Mouse (Mus musculus) small intestine, adult 10 weeks (tissue): ENCODE measurements around the gene Whrn. TPM values are rescaled to one million over a fixed set of nuclear protein-coding genes. Genes with fewer than 3 reads are reported as not detected.

Experiments used
- polyA plus RNA-seq: library from polyadenylated mRNA; stranded (reverse); fragments of 350-450 nt; fragmentation: Illumina TruSeq; extraction: RNeasy Lipid Tissue Mini Kit (QIAGEN cat#74804); gene quantifications from one replicate; pipeline ENCODE4 v1.2.3, GENCODE M21; 2014; ENCODE audit warnings: low replicate concordance

The Whrn gene
- polyA plus RNA-seq = 0.93 TPM

DNA sequence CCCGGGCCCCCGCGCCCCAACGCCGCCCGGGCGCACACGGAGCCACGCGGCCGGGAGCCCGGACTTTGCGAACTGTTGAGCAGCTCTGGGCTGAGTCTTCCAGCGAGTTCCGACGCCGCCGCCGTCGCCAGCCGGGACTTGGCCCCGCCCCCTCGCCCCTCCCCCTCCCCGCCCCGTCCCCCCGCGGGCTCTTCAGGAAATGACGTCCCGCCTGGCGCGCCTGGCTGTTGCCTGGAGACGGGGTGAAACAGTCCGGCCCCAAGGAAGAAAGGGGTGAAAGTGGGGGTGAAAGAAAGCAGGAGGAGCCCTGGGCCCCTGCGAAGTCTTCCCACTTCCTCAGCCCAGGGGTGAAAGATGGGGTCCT lies at the start of gene Whrn:
Gene Whrn, minus strand, starts transcription at position 77 of the 364 bp plus-strand sequence.

DNA sequence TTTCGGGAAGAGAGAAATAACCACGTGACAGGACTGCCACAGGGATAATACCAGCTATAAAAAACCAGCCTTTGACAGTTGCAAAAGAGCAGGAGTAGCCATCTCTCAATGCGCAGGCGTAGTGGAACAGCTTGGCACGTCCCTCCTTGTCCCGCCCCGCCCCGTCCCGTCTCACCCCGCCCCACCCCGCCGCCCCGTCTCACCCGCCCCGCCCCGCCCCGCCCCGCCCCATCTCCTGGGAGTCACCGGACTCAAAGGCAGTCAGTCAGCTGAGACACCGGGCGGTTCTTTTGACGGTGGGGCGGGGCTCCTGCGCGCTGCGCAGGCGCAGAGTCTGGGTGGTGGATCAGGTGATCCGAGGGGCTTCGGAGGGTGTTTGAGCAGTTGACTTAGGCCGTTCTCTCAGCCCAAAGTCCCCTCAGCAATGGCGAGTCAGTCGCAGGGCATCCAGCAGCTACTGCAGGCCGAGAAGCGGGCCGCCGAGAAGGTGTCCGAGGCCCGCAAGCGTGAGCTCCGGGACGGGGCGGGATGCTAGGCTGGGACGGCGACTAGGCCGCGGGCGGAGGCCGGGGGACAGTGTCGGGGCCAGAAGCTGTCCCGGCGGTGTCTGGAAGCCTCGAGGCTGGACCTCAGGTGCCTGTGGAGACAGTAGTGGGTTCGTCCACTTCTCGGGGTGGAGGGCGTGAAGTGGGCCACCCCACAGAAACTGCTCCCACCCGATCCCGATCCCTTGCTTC lies 48.9 kb upstream of the Whrn start, which contains the start of gene Atp6v1g1:
Gene Atp6v1g1, plus strand, starts transcription at position 279 of the 737 bp plus-strand sequence.

DNA sequence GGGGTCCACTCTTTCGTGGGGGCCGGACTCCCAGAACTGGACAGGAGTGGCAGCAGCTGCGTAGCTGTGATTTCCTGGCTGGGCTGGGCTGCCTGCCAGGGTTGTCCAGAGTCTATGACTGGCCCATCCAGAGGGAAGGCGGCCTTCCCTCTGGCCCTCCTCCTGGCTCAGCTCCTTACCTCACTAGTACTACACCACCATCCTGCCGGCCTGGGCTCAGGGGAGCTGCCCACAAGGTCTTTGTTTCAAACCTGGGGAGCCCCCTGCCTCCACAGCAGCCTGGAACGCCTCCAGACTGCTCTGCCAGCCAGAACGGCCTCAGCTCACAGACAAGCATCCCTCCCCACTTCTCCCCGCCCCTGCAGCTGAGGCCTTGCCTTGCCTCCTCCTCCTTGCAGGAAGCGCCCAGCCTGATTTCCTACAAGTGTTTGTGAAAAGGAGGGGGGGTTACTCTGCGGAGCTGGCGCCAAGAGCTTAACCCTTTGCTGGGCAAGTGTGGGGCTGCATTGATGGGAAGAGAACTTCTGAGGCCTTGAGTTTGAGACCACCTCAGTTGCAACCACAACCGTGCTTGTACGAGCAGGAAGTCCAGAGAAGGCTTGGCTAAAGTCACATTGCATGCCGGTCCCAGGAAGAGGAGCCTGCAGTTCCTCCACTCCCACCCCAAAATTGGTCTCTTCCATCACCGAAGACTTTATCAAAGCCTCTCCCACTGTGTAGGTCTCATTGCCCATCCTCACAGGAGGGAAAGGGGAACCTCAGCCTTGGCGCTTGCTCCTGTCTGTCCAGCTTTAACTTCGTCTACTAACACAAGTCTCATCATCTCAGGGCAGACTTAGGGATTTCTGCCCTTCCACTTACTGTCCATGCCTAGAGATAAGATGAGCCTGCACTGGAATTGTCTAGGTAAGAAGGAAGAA lies 92.5 kb downstream of the Whrn start, which contains the start of gene Akna:
Gene Akna, minus strand, starts transcription at position 315 of the 920 bp plus-strand sequence.

Other genes starting within 250 kb of the Whrn start
- gene Orm1, start 151.4 kb downstream of the Whrn start, polyA plus RNA-seq = 4.9 TPM
- gene Orm3, start 139.8 kb downstream of the Whrn start, polyA plus RNA-seq = not detected
- gene Orm2, start 133.5 kb downstream of the Whrn start, polyA plus RNA-seq = not detected
- 0.30 TPM for gene Akna, start 92.6 kb downstream of the Whrn start, polyA plus RNA-seq
- gene Atp6v1g1, start 48.8 kb upstream of the Whrn start, polyA plus RNA-seq = 171 TPM
- 10.2 TPM for gene Tmem268, start 62.8 kb upstream of the Whrn start, polyA plus RNA-seq
- not detected for gene Gm11213, start 109.3 kb upstream of the Whrn start, polyA plus RNA-seq
- not detected for gene Tex48, start 126.4 kb upstream of the Whrn start, polyA plus RNA-seq
- gene Gm11214, start 167.4 kb upstream of the Whrn start, polyA plus RNA-seq = not detected
- gene Tnfsf15, start 249.1 kb upstream of the Whrn start, polyA plus RNA-seq = 0.97 TPM